Mouse (Mus musculus): Measurements from ENCODE around the gene Stk4.

DNA sequence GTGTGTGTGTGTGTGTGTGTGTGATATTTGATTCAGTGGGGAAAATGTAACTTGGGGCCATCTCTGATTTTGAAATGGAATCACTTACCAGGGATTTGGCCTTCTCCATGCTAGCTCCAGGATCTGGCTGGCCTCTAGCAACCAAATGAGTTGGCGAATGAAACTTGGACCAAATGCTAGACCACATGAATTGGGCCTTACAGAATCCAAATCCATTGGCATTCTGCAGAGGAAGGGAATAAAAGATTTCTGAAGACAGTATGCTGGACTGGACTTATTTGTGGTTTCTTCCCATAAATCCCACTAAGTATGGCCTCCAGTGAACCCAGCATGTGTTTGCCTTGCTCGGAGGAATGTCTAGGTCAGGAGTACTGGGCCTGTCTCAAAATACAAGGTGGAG lies 88.7 kb downstream of the Stk4 start:
- TF ChIP-seq POLR2A (IDR thresholded peaks at IDR 0.05; ENCODE audit: low read depth, low read length): no peak
- TF ChIP-seq CTCF (IDR thresholded peaks at IDR 0.05; ENCODE audit: extremely low read depth, insufficient read length, insufficient replicate concordance, low read depth, low read length): no peak
